In genomic region chr17:85684841-85685688, GRCm38 (mm10) we compare ENCODE assay signal across 10 mouse cellular contexts. TPM values are rescaled to one million over a fixed set of nuclear protein-coding genes. Genes with fewer than 3 reads are reported as not detected.
A peak's percentile ranks its signal among the peaks of the same experiment; 100 is the strongest.
DNase-seq lines count a peak whose midpoint lies in the region; ATAC-seq and TF ChIP-seq lines count a peak whose summit lies in the region.
"Had no signal": no experiment of that assay in that cellular context is flagged by ENCODE, and none has a peak within 500 bp of the region (broad histone marks: within the 10 kb centered on the region; RNA-seq: fewer than 3 reads in every experiment).

No protein-coding gene starts in this region.

- 0 out of 2 replicates have a peak overlapping the region, but pooled peaks have one; percentile 15 for H3K9ac ChIP-seq in hindbrain, embryonic 11.5 days (ENCODE audit: low read depth, low read length)
- H3K9ac ChIP-seq in hindbrain, postnatal 0 days (replicated peaks; ENCODE audit: low read length) = no peak overlapping the region
- H3K9ac ChIP-seq in limb, embryonic 12.5 days (replicated peaks) = peak overlapping the region; percentile 86

- ATAC-seq in hindbrain, embryonic 11.5 days (ENCODE audit: low FRiP score) = no peak
- no peak for ATAC-seq in hindbrain, postnatal 0 days
- no peak for ATAC-seq in limb, embryonic 12.5 days (ENCODE audit: insufficient number of reproducible peaks, insufficient read depth, low FRiP score, low TSS enrichment, low read depth)
- no peak for ATAC-seq in frontal cortex, adult (ENCODE audit: low TSS enrichment)

- H3K27me3 ChIP-seq in hindbrain, embryonic 11.5 days (ENCODE audit: control insufficient read depth, insufficient read depth, low read length) = peaks cover 95% of the 10 kb centered on the region
- H3K27me3 ChIP-seq in hindbrain, postnatal 0 days (ENCODE audit: insufficient read depth, low read length) = peaks cover 99% of the 10 kb centered on the region
- H3K27me3 ChIP-seq in limb, embryonic 12.5 days = peaks cover 95% of the 10 kb centered on the region

- H3K4me1 ChIP-seq in hindbrain, embryonic 11.5 days (replicated peaks; ENCODE audit: control insufficient read depth, insufficient read depth, low read length) = peaks cover 14% of the 10 kb centered on the region; the same call in 1 of the 2 replicates
- H3K4me1 ChIP-seq in hindbrain, postnatal 0 days (ENCODE audit: insufficient read depth, low read length) = no peaks in the 10 kb centered on the region; the same call in 1 of the 2 replicates
- H3K4me1 ChIP-seq in limb, embryonic 12.5 days (replicated peaks) = peaks cover 60% of the 10 kb centered on the region

- DNase-seq in hindbrain, embryonic 11.5 days (ENCODE audit: low spot score) = peak; percentile 60
- no peak for DNase-seq in hindbrain, postnatal 0 days (ENCODE audit: low spot score)
- peak; percentile 40 for DNase-seq in R1 (ENCODE audit: low read depth, low spot score)
- peak; percentile 61 for DNase-seq in embryo, embryonic 10.5 days (ENCODE audit: low spot score)
- no peak for DNase-seq in layer of hippocampus, adult 9-10 months (ENCODE audit: low spot score)
- DNase-seq in c-Kit-positive CD71-positive TER-119-positive erythroid progenitor cells, embryonic 14.5 days (ENCODE audit: low spot score) = no peak
- DNase-seq: cerebellum, postnatal 36 days had no signal

- H3K4me3 ChIP-seq in hindbrain, embryonic 11.5 days (ENCODE audit: low read depth, low read length) = peak overlapping the region; percentile 46
- H3K4me3 ChIP-seq in hindbrain, postnatal 0 days (ENCODE audit: low read length) = no peak overlapping the region
- peak overlapping the region; percentile 59 for H3K4me3 ChIP-seq in limb, embryonic 12.5 days (replicated peaks)

- H3K9me3 ChIP-seq in hindbrain, embryonic 11.5 days (ENCODE audit: control insufficient read depth, low read length) = no peaks in the 10 kb centered on the region
- no peaks in the 10 kb centered on the region for H3K9me3 ChIP-seq in hindbrain, postnatal 0 days (ENCODE audit: low read length)
- H3K9me3 ChIP-seq in limb, embryonic 12.5 days = no peaks in the 10 kb centered on the region

- WGBS in hindbrain, embryonic 11.5 days = under 1% methylated on average over 46 of the region's 46 CpGs
- WGBS in hindbrain, postnatal 0 days = 1% methylated on average over 46 of the region's 46 CpGs
- 1% methylated on average over 46 of the region's 46 CpGs for WGBS in limb, embryonic 12.5 days

- H3K4me2 ChIP-seq in hindbrain, embryonic 11.5 days (replicated peaks; ENCODE audit: low read depth, low read length) = peak overlapping the region; percentile 36
- no peak overlapping the region for H3K4me2 ChIP-seq in hindbrain, postnatal 0 days (ENCODE audit: low read depth, low read length)
- peak overlapping the region; percentile 72 for H3K4me2 ChIP-seq in limb, embryonic 12.5 days

- no peak overlapping the region for H3K27ac ChIP-seq in hindbrain, embryonic 11.5 days (ENCODE audit: low read depth, low read length)
- H3K27ac ChIP-seq in hindbrain, postnatal 0 days = no peak overlapping the region
- H3K27ac ChIP-seq in limb, embryonic 12.5 days = peak overlapping the region; percentile 8; the same call in 1 of the 2 replicates

- no peaks in the 10 kb centered on the region for H3K36me3 ChIP-seq in hindbrain, embryonic 11.5 days (ENCODE audit: control insufficient read depth, insufficient read depth, low read length)
- H3K36me3 ChIP-seq in hindbrain, postnatal 0 days (ENCODE audit: insufficient read depth, low read length) = no peaks in the 10 kb centered on the region
- H3K36me3 ChIP-seq in limb, embryonic 12.5 days = no peaks in the 10 kb centered on the region

- TF ChIP-seq CTCF in hindbrain, postnatal 0 days (IDR thresholded peaks at IDR 0.05; ENCODE audit: low read depth) = no peak

RNA-seq across cellular contexts. Expression of gene Six2, which starts 3.0 kb away (rescaled TPM):
- polyA plus RNA-seq in hindbrain, embryonic 11.5 days (2014; fragmentation: Nextera tagmentation; extraction: Ambion mirVana) = 6.8 and 8.3 TPM in 2 replicates
- 0.42 and 1.2 TPM in 2 replicates for total RNA-seq in hindbrain, postnatal 0 days (2014; rRNA removed)
- 0.51 and 0.93 TPM in 2 replicates for polyA plus RNA-seq in hindbrain, postnatal 0 days (2015; fragmentation: Nextera tagmentation; extraction: Ambion mirVana)
- 11.0 and 12.3 TPM in 2 replicates for polyA plus RNA-seq in limb, embryonic 12.5 days (2016; fragmentation: Nextera tagmentation; extraction: Ambion mirVana)
- polyA plus RNA-seq: neural tube, embryonic 14.5 days had no signal

Comparison
In these comparisons a context has a peak if more than half of its experiments do, and no peak if none do; other contexts are left out.
1. DNase-seq: peak in hindbrain, embryonic 11.5 days (single experiment), R1 (single experiment) and embryo, embryonic 10.5 days (single experiment); none in hindbrain, postnatal 0 days (single experiment), layer of hippocampus, adult 9-10 months (single experiment) and c-Kit-positive CD71-positive TER-119-positive erythroid progenitor cells, embryonic 14.5 days (single experiment).